Mouse (Mus musculus) naive thymus-derived CD4-positive, alpha-beta T cell, adult 2 months (primary cell): ENCODE data around the gene Macrod1.

ENCODE experiments used
- DNase-seq: peaks from one replicate; pipeline ENCODE4 v3.0.0-alpha.2; 2011; ENCODE audit warnings: low read depth

Gene Macrod1

DNA sequence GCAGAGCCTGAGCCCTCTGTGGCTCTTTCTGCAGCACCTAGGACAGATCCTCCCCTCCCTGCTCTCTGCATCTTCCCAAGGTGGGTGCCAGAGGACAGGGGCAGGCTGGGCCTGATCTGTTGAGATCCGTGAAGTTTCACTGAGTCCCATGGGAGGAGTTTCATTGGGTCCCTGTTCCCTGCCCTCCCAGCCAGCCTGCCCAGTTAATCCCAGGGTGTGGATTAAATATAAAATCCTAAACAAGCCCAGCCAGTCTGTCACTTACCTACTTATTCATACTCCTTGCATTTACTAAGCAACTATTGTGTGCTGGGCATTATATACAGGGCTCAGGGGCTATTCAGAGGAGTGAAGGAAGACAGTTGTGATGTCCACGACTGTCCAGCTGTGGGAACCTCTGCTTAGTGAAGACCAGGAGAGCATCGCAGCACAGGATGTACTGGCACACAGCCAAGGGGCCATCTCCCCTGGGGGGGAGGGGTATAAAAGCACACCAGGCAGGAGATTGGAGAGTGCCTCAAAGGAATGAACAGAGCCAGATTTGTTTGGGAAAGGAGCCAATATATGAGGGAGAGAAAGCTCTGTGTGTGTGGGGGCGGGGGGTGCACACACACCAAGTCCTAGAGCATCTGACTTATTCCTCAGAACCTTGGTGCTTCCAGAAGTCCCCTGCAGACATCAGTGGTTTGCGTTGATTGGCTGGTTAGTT is 85.8 kb downstream of the Macrod1 start:
- no peak for DNase-seq

DNA sequence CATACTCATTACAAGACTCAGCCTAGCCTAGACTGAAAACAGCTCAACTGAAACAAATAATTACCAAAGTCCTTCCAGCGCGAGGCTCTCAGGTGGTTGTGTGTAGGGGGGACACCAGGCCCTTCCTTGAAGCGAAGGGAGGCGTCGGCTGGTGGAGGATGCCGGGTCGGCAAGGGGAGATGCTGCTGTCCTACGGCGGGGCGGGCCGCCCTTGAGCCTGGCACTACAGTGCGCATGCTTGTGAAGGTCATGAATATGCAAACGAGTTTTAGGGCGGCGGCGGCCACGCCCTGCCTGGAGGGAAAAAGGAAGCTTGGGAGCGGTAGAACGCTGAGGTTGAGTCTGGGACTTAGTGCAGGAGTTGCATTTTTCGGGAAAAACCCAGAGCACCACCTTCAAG is 87.2 kb downstream of the Macrod1 start:
- no peak for DNase-seq

DNA sequence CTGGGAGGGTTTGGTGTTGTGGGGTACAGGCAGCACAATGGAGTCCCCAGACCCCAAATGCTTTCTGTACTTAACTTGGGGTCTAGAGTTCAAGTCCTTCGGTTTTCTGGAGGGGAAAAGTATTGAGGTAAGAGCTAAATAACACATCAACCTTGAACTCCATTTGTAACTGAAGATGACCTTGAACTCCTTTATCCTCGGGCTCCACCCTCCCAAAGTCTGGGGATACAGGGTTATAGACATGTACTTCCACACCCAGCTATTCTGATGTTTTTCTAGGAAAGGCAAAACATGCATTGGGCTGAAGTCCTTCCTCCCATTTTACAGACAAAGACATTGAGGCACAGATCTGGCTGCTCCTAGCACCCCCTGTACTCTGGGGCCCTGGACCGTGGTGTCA is 87.8 kb downstream of the Macrod1 start:
- no peak for DNase-seq

DNA sequence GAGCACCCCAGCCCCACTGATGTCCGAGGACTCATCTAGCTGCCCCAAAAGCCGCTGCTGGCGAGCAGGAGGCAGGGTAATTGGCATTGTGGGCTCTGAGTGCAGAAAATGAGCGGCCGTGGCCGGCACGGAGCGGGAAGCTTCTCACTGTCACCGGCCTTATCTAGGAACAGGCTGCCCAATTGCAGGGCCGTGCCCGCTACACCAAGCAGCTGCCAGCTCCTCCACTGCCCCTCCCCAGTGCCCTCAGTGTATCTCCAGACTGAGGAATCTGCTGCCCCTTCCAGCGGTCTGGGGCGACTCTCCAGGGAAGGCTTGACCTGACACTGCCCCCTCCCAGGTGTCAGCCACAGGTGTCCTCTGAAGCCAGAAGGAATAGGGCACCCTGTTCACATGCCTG is 89.8 kb downstream of the Macrod1 start:
- DNase-seq = no peak

GRCm38 (mm10) chr19:7148096-7148495 is 91.5 kb downstream of the Macrod1 start:
- DNase-seq = no peak

- no peak for DNase-seq
Observed at GRCm38 (mm10) chr19:7148541-7149085, 92.0 kb downstream of the Macrod1 start.

GRCm38 (mm10) chr19:7149158-7149685 is 92.6 kb downstream of the Macrod1 start:
- DNase-seq = no peak

- no peak for DNase-seq
Observed at GRCm38 (mm10) chr19:7151300-7151926, 94.8 kb downstream of the Macrod1 start.

DNA sequence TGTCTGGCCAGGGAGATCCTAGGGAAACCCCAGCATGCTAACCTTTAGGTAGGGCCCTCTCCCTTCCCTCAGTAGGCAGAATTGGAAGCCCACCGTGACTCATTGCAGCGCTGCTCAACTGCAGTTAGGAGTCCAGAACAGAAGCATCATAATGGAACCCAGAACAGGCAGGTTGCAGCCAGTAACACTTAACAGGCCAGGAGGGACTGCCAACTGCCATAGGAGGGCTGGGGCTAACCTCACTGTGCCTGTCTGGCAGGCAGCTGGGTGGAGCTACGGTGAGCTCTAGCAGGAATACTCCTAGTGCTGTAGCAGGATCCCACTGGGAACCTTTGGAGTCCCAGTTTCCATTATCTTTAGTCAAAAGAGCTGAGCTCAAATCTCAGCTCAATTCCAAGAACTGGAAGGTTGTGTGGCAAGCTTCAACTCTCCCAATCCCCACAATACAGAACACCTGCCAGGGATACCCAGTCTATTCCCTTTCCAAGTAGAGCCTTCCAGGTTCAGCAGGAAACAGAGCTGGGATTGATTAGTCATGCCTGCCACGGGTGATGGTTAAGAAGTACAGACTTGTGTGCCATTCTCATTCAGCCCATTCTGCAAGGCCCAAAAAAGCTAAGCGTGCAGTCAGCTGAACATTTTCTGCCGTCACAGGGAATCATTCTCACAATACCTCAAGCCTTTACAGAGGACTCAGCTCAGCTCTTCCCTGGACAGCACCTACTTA is 95.5 kb downstream of the Macrod1 start:
- DNase-seq = no peak

GRCm38 (mm10) chr19:7153232-7153631 is 96.6 kb downstream of the Macrod1 start:
- no peak for DNase-seq

- no peak for DNase-seq
Observed at GRCm38 (mm10) chr19:7155196-7155595, 98.6 kb downstream of the Macrod1 start.

- no peak for DNase-seq
Observed at GRCm38 (mm10) chr19:7157734-7158133, 101.1 kb downstream of the Macrod1 start.

GRCm38 (mm10) chr19:7160151-7160906 is 103.7 kb downstream of the Macrod1 start:
- no peak for DNase-seq

- DNase-seq = no peak
Observed at GRCm38 (mm10) chr19:7161064-7161463, 104.5 kb downstream of the Macrod1 start.

GRCm38 (mm10) chr19:7164238-7164637 is 107.6 kb downstream of the Macrod1 start:
- DNase-seq = peak; percentile 16

DNA sequence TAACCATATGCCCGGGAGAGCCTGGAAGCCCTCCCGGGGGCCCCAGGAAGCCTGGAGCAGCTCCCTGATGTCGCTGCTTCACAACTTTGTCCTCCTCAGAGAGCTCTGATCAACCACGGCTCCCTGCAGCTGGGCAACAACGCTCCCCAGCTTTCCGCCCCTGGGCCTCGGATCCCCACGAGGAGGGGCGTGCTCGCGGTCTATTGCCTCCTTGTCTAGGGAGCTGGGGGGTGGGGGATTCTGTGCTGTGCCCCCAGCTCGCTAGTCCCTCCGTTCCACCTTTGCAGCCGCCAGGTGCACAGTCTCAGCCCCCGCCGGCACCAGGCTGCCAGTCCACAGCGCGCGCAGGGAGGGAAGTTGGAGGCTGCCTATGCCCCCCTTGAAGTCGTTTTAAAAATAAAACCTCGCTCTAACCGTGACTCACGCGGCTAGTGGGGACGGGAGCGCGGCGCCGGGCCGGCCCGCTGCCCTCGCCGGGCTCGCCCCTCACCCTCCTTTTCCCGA is 108.3 kb downstream of the Macrod1 start:
- peak; percentile 17 for DNase-seq

DNA sequence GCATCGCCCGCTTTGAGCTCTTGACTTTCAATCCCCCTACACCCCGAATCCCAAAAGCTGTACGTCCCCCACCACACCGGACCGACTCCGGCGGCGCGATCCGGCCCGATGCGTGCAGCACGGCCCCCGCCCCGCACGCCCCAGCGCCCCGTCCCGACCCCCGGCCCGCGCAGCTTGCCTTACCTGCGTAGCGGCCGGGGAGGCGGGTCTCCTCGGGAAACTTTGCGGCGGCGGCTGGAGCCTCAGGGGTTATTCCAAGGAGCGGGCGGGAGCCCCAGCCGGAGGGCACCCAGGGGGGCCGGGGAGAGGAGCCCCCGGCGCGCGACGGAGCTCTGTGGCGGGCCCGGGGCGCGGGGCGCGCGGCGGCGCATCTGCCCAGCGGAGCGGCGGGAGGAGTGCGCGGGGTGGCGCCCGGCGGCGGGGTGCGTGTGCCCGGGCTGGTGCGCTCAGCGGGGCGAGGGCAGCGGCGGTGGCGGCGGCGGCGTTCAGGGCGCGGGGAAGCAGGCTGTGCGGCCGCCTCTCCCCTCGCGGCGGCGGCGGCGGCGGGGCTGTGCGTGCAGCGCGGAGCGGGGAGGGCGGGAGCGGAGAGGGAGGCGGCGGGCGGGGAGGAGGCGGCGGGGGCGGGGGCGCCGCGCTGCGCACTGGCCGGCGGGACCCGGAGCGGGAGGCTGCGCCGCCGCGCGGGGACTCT is 109.0 kb downstream of the Macrod1 start:
- no peak for DNase-seq

DNA sequence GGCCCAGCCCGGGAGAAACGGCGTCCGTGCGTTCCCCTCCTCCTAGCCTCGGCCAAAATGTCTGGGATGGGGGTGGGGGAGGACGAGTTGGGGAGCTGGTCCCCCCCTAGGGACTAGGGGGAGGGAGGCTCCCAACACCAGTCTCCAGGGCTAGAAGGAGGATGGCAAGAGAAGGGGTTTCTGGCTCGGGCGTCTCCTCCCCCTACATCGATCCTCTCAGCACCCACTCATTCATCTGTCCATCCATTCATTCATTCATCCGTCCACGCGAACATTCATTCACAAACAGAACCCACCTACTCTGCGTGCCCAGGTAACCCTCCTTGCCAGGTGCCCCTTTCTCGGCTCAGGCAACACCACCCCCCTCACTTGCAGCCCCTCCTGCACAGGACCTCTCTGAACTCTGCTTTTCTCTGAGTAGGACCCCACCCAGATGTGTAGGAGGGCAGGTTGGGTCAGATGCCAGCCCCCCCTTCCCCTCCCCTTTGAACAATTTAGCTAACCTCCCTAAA is 109.6 kb downstream of the Macrod1 start:
- no peak for DNase-seq

- no peak for DNase-seq
Observed at GRCm38 (mm10) chr19:7166767-7167166, 110.2 kb downstream of the Macrod1 start.

DNA sequence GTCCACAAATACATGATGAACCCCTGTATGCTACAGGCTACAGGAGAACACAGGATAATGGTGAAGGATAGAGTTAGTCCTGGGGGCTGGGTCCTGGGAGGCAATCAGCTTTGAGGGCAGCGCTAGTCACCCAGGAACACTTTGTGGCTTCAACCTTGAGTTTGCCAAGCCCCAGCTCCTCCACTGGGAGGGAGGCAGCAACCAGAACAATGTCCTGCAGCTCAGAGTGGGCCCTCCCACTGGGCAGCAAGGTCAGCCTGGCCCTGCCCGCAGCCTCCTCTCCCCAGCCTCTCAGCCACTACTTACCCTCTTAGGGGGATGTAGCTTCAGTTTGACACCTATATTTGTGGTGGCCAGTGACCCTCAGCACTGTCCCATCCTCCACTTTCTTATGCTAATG is 111.8 kb downstream of the Macrod1 start:
- no peak for DNase-seq

DNA sequence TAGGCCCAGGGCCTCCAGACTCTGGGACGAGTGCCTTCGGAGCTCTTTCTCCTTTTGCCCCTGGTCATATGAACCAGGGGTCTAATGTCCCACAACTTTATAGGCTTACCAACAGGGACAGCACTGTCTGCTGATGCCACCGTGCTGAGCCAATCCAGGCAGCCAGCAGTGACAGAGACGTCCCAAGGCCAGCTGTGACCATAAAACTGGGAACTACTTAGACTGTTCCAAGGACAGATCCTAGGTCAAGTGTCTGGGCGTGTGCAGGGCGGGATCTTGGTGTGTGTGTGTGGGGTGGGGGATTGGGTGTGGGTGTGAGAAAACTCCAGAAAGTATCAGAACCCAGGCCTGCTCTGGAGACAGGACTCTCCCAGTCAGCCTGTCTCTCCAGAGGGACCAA is 114.3 kb downstream of the Macrod1 start:
- DNase-seq = no peak
